Mouse (Mus musculus) neural tube, embryonic 13.5 days (tissue): ENCODE results near the gene Aplp2. TPM values are rescaled to one million over a fixed set of nuclear protein-coding genes. Genes with fewer than 3 reads are reported as not detected.

Source experiments
- ATAC-seq: fragments of 200-750 bp; cut with Nextera tagmentation; 2 replicates; pipeline ENCODE4 v1.8.0; 2017; ENCODE audit warnings: low read depth, mild to moderate bottlenecking, moderate TSS enrichment, moderate library complexity
- H3K27ac ChIP-seq: fragments of 300-500 bp; sonication (generic); replicated peaks from 2 replicates; pipeline ENCODE4 v1.5.1; 2015; ENCODE audit warnings: moderate library complexity, mild to moderate bottlenecking, inconsistent platforms
- H3K27me3 ChIP-seq: fragments of 300-500 bp; sonication (generic); 2 replicates; pipeline ENCODE4 v1.6.1; 2015; ENCODE audit warnings: mild to moderate bottlenecking, inconsistent platforms
- H3K36me3 ChIP-seq: fragments of 300-500 bp; sonication (generic); 2 replicates; pipeline ENCODE4 v1.6.1; 2015; ENCODE audit warnings: mild to moderate bottlenecking, inconsistent platforms
- H3K4me1 ChIP-seq: fragments of 300-500 bp; sonication (generic); replicated peaks from 2 replicates; pipeline ENCODE4 v1.6.1; 2015; ENCODE audit warnings: inconsistent platforms
- H3K4me2 ChIP-seq: fragments of 300-500 bp; sonication (generic); 2 replicates; pipeline ENCODE4 v1.6.1; 2015; ENCODE audit warnings: inconsistent platforms, mild to moderate bottlenecking, moderate library complexity
- H3K4me3 ChIP-seq: fragments of 300-500 bp; sonication (generic); 2 replicates; pipeline ENCODE4 v1.5.1; 2015; ENCODE audit warnings: mild to moderate bottlenecking, inconsistent platforms
- H3K9ac ChIP-seq: fragments of 300-500 bp; sonication (generic); 2 replicates; pipeline ENCODE4 v1.6.1; 2015; ENCODE audit warnings: moderate library complexity, mild to moderate bottlenecking, inconsistent platforms
- H3K9me3 ChIP-seq: fragments of 300-500 bp; sonication (generic); 2 replicates; pipeline ENCODE4 v1.6.1; 2016; ENCODE audit warnings: inconsistent platforms
- WGBS: fragments of 180-500 bp; shearing (Covaris S2); methylation state at CpG from one replicate; pipeline ENCODE4 v1.1.7; 2015; 5-methylcytosine and 5-hydroxymethylcytosine counted together
- polyA plus RNA-seq: library from polyadenylated mRNA; unstranded; fragments of >200 nt; fragmentation: Nextera tagmentation; extraction: Ambion mirVana; gene quantifications from 2 replicates; pipeline ENCODE4 v1.2.1, GENCODE M21; 2015

The Aplp2 gene
- polyA plus RNA-seq, 1 experiment from 2014 or later = 370 TPM

- 69% methylated on average over 5 of the region's 5 CpGs for WGBS
- no peak overlapping the region for H3K27ac ChIP-seq
Measured at GRCm38 (mm10) chr9:31243939-31244333, 32.3 kb upstream of the Aplp2 start.

GRCm38 (mm10) chr9:31243306-31243938 lies 31.8 kb upstream of the Aplp2 start:
- no peak for ATAC-seq
- Histone ChIP-seq H3K4me3 (no peak overlapping the region), H3K27me3 (no peaks in the 10 kb centered on the region), H3K27ac (no peak overlapping the region), H3K9me3 (no peaks in the 10 kb centered on the region), H3K4me2 (no peak overlapping the region), H3K9ac (no peak overlapping the region), H3K4me1 (peaks cover 9% of the 10 kb centered on the region), H3K36me3 (no peaks in the 10 kb centered on the region)
- WGBS = 69% methylated on average over 18 of the region's 18 CpGs

More at GRCm38 (mm10) chr9:31243939-31244333, 32.3 kb upstream of the Aplp2 start:
- no peaks in the 10 kb centered on the region for H3K27me3 ChIP-seq
- H3K4me1 ChIP-seq = peaks cover 9% of the 10 kb centered on the region
- ATAC-seq = no peak
- H3K4me2 ChIP-seq = no peak overlapping the region
- no peaks in the 10 kb centered on the region for H3K9me3 ChIP-seq
- H3K36me3 ChIP-seq = no peaks in the 10 kb centered on the region
- no peak overlapping the region for H3K4me3 ChIP-seq
- no peak overlapping the region for H3K9ac ChIP-seq

- WGBS = 91% methylated on average over 7 of the region's 7 CpGs
- ATAC-seq = no peak
Measured at GRCm38 (mm10) chr9:31241208-31241699, 29.6 kb upstream of the Aplp2 start.

GRCm38 (mm10) chr9:31240522-31241207 lies 29.1 kb upstream of the Aplp2 start:
- Histone ChIP-seq H3K9ac (no peak overlapping the region), H3K9me3 (no peaks in the 10 kb centered on the region), H3K4me3 (no peak overlapping the region), H3K36me3 (no peaks in the 10 kb centered on the region), H3K27me3 (no peaks in the 10 kb centered on the region), H3K27ac (no peak overlapping the region), H3K4me2 (no peak overlapping the region), H3K4me1 (peaks cover 5% of the 10 kb centered on the region; the same call in 1 of the 2 replicates)
- WGBS = 89% methylated on average over 8 of the region's 8 CpGs
- no peak for ATAC-seq

More at GRCm38 (mm10) chr9:31241208-31241699, 29.6 kb upstream of the Aplp2 start:
- Histone ChIP-seq H3K9ac (no peak overlapping the region), H3K36me3 (no peaks in the 10 kb centered on the region), H3K27ac (no peak overlapping the region), H3K9me3 (no peaks in the 10 kb centered on the region), H3K4me3 (no peak overlapping the region), H3K4me2 (no peak overlapping the region), H3K4me1 (peaks cover 5% of the 10 kb centered on the region; the same call in 1 of the 2 replicates), H3K27me3 (no peaks in the 10 kb centered on the region)

- no peak overlapping the region for H3K27ac ChIP-seq
- no peaks in the 10 kb centered on the region for H3K27me3 ChIP-seq
- peaks cover 13% of the 10 kb centered on the region for H3K4me1 ChIP-seq
- no peak overlapping the region for H3K4me3 ChIP-seq
- no peaks in the 10 kb centered on the region for H3K9me3 ChIP-seq
- 84% methylated on average over 2 of the region's 2 CpGs for WGBS
- H3K4me2 ChIP-seq = no peak overlapping the region
- H3K36me3 ChIP-seq = no peaks in the 10 kb centered on the region
- no peak for ATAC-seq
- H3K9ac ChIP-seq = no peak overlapping the region
Measured at GRCm38 (mm10) chr9:31239551-31239950, 27.9 kb upstream of the Aplp2 start.

- no peak overlapping the region for H3K4me2 ChIP-seq
- H3K4me3 ChIP-seq = no peak overlapping the region
- no peaks in the 10 kb centered on the region for H3K9me3 ChIP-seq
- H3K27me3 ChIP-seq = no peaks in the 10 kb centered on the region
- WGBS = 84% methylated on average over 2 of the region's 2 CpGs
- H3K4me1 ChIP-seq = peaks cover 12% of the 10 kb centered on the region
- no peak for ATAC-seq
- no peaks in the 10 kb centered on the region for H3K36me3 ChIP-seq
- H3K9ac ChIP-seq = no peak overlapping the region
- no peak overlapping the region for H3K27ac ChIP-seq
Measured at GRCm38 (mm10) chr9:31238526-31238925, 26.9 kb upstream of the Aplp2 start.

GRCm38 (mm10) chr9:31236079-31236478 lies 24.5 kb upstream of the Aplp2 start:
- no peaks in the 10 kb centered on the region for H3K9me3 ChIP-seq
- peaks cover 27% of the 10 kb centered on the region for H3K4me1 ChIP-seq
- no peak overlapping the region for H3K27ac ChIP-seq
- H3K36me3 ChIP-seq = no peaks in the 10 kb centered on the region
- H3K9ac ChIP-seq = no peak overlapping the region
- H3K27me3 ChIP-seq = no peaks in the 10 kb centered on the region
- no peak overlapping the region for H3K4me2 ChIP-seq
- ATAC-seq = no peak
- H3K4me3 ChIP-seq = no peak overlapping the region
- 66% methylated on average over 5 of the region's 5 CpGs for WGBS

GRCm38 (mm10) chr9:31235489-31235888 lies 23.9 kb upstream of the Aplp2 start:
- Histone ChIP-seq H3K27ac (no peak overlapping the region), H3K9me3 (no peaks in the 10 kb centered on the region), H3K36me3 (no peaks in the 10 kb centered on the region), H3K27me3 (no peaks in the 10 kb centered on the region), H3K9ac (no peak overlapping the region), H3K4me1 (peaks cover 27% of the 10 kb centered on the region), H3K4me3 (no peak overlapping the region), H3K4me2 (no peak overlapping the region)
- 88% methylated on average over 9 of the region's 9 CpGs for WGBS
- ATAC-seq = no peak

- Histone ChIP-seq H3K4me1 (peaks cover 27% of the 10 kb centered on the region), H3K27me3 (no peaks in the 10 kb centered on the region), H3K4me2 (no peak overlapping the region), H3K9ac (no peak overlapping the region), H3K9me3 (no peaks in the 10 kb centered on the region), H3K36me3 (no peaks in the 10 kb centered on the region), H3K4me3 (no peak overlapping the region), H3K27ac (no peak overlapping the region)
- WGBS = 68% methylated on average over 4 of the region's 4 CpGs
- ATAC-seq = no peak
Measured at GRCm38 (mm10) chr9:31235030-31235429, 23.4 kb upstream of the Aplp2 start.

GRCm38 (mm10) chr9:31226541-31226940 lies 14.9 kb upstream of the Aplp2 start:
- H3K36me3 ChIP-seq = no peaks in the 10 kb centered on the region
- H3K27me3 ChIP-seq = no peaks in the 10 kb centered on the region
- no peak overlapping the region for H3K9ac ChIP-seq
- ATAC-seq = no peak
- no peak overlapping the region for H3K27ac ChIP-seq
- H3K4me1 ChIP-seq = peaks cover 6% of the 10 kb centered on the region; the same call in 1 of the 2 replicates
- H3K9me3 ChIP-seq = no peaks in the 10 kb centered on the region
- no peak overlapping the region for H3K4me3 ChIP-seq
- no peak overlapping the region for H3K4me2 ChIP-seq
- 66% methylated on average over 8 of the region's 8 CpGs for WGBS

- 81% methylated on average over 11 of the region's 11 CpGs for WGBS
Measured at GRCm38 (mm10) chr9:31225808-31226207, 14.2 kb upstream of the Aplp2 start.

GRCm38 (mm10) chr9:31223475-31223874 lies 11.9 kb upstream of the Aplp2 start:
- Histone ChIP-seq H3K36me3 (no peaks in the 10 kb centered on the region), H3K4me1 (0 out of 2 replicates have a peak, but pooled peaks cover 3% of the 10 kb centered on the region), H3K4me2 (no peak overlapping the region), H3K9me3 (no peaks in the 10 kb centered on the region), H3K27ac (no peak overlapping the region), H3K27me3 (no peaks in the 10 kb centered on the region), H3K9ac (no peak overlapping the region), H3K4me3 (no peak overlapping the region)
- 85% methylated on average over 4 of the region's 4 CpGs for WGBS
- no peak for ATAC-seq

More at GRCm38 (mm10) chr9:31225808-31226207, 14.2 kb upstream of the Aplp2 start:
- ATAC-seq = no peak
- H3K4me2 ChIP-seq = no peak overlapping the region
- H3K36me3 ChIP-seq = no peaks in the 10 kb centered on the region
- peaks cover 3% of the 10 kb centered on the region; the same call in 1 of the 2 replicates for H3K4me1 ChIP-seq
- H3K27me3 ChIP-seq = no peaks in the 10 kb centered on the region
- H3K9ac ChIP-seq = no peak overlapping the region
- H3K4me3 ChIP-seq = no peak overlapping the region
- H3K27ac ChIP-seq = no peak overlapping the region
- H3K9me3 ChIP-seq = no peaks in the 10 kb centered on the region
